Mouse (Mus musculus) heart, postnatal 14 days (tissue): Measurements from ENCODE around the gene Olfr166. TPM values are rescaled to one million over a fixed set of nuclear protein-coding genes. Genes with fewer than 3 reads are reported as not detected.
"Not testable (repeated sequence)": the region's sequence is repeated elsewhere in the genome, so short reads cannot be mapped to it uniquely, and the experiment has no call there.

Experiments used
- DNase-seq, 2 experiments: peaks; one replicate each; pipeline ENCODE4 v3.0.0; 2021 to 2022
- intact Hi-C: fragments of 180-260 bp; cut with DNase I; formaldehyde crosslinking; loops from one replicate; pipeline ENCODE4 v1.15.1; 2025
- long read RNA-seq, 2 experiments: library from polyadenylated mRNA; stranded (forward); transcript quantifications; one replicate each; pipeline ENCODE4 v2.0.0; 2021
- total RNA-seq, 2 experiments: library from RNA; stranded (reverse); gene quantifications; 2 replicates each; pipeline ENCODE4 v1.2.3; 2021

Gene Olfr166
- total RNA-seq, result not detected
- long read RNA-seq, experiment 1, result 0 reads
- long read RNA-seq, experiment 2, result 0 reads

DNA sequence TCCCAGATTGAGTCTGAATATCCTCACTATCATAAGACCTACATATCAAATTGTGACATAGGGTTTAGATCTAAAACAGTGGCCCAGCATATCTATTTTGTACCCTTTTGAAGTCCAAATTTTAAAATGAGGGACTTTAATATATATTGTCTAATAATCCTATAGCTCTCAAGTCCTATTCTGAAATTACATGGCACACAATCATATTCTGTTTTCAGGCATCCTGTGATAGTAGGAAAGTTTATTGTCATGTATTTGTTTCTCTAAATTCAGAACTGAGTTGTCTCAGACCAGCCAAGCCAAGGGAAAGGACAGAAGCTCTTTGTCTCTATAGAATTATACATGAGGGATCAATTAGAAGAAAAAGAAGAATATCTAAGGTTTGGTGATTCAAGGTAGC is at the start of gene Olfr166:
Olfr166 (plus strand) TSS at position 301 of the 400 bp plus-strand sequence.
- intact Hi-C loops, result no loop called here

DNA sequence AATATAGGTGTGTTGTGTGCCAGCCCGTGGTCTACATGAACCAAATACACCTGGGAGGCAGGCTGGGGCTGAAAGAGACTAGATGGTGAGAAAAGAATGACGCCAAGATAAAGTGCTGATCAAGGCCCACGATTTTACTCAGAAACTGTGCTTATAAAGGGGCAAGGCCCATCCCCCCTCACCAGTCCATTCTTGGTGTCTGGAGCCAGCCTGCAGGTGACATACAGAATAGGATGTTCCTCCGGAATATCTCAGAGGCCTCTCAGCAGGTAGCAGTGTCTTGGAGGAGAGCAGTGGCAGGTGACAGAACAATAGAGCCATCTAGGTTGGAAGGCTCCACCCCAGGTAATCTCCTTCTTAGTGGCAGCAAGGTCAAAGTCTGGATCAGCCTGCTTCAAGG is 24.8 kb upstream of the Olfr166 start:
- DNase-seq, intact Hi-C loops: not testable (repeated sequence)

More for the DNA sequence above, at the start of gene Olfr166:
- DNase-seq, result no peak

DNA sequence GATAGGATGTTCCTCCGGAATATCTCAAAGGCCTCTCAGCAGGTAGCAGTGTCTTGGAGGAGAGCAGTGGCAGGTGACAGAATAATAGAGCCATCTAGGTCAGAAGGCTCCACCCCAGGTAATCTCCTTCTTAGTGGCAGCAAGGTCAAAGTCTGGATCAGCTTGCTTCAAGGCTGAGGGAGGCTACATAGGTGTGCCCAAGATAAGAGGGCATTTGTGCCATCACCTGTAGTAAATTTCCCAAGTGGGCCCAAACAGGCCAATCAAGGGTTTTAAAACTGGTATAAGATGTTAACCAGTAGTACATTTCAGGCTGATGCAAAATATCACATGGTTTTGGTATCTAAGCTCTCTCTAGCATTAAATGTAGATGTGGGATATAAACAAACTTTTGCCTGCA is 19.1 kb upstream of the Olfr166 start:
- intact Hi-C loops, result no loop called here
- DNase-seq, result no peak

DNA sequence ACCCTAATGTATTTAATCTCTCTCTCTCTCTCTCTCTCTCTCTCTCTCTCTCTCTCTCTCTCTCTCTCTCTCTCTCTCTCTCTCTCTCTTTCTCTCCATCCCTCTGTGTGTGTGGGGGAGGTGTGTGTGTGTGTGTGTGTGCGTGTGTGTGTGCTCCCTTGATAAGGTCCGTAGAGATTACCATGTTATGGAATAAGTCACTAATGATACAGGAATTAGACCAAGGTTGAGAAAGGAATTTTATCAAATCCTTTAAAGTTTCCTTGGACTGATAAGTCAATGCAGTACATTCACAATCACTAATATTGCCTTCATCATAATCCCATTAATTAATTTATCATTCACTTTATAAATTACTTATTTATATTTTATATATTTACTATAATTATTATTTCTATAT is 38.7 kb downstream of the Olfr166 start, which contains the start of gene Olfr167:
Olfr167 (minus strand) TSS at position 101 of the 400 bp plus-strand sequence.
- intact Hi-C loops, result no loop called here

DNA sequence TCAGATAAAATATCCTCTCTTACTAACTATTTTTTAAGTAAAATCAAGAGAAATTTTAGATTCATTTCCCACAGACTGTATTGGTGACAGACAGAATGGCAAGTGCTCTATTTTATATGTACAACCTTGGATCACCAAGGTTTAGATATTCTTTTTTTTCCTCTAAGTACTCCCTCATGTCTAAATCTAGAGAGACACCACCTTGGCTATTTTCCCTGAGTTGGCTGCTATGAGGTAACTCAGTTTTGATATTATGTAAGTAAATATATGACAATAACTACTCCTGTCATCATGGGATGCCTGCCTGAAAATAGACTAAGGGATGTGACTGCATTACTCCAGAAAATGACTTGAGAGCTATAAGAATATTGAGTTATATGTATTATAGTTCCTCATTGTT is 52.0 kb downstream of the Olfr166 start, which contains the start of gene Olfr168:
Olfr168 (minus strand) TSS at position 101 of the 400 bp plus-strand sequence.
- intact Hi-C loops, result no loop called here
- DNase-seq, result no peak

More for the DNA sequence above, 38.7 kb downstream of the Olfr166 start, which contains the start of gene Olfr167:
- no peak for DNase-seq

Other genes starting within 250 kb of the Olfr166 start
- gene Olfr164, start 169.6 kb upstream of the Olfr166 start, total RNA-seq, result not detected
- gene Olfr165, start 60.6 kb upstream of the Olfr166 start, total RNA-seq, result not detected
- not detected for gene Olfr167, start 38.6 kb downstream of the Olfr166 start, total RNA-seq
- gene Olfr168, start 51.9 kb downstream of the Olfr166 start, total RNA-seq, result not detected
- not detected for gene Olfr169, start 88.1 kb downstream of the Olfr166 start, total RNA-seq
- not detected for gene Olfr170, start 128.2 kb downstream of the Olfr166 start, total RNA-seq
- not detected for gene Olfr171, start 146.2 kb downstream of the Olfr166 start, total RNA-seq
- under 1 TPM in 1 of 2 experiments, not detected in 1; 0.07 TPM for gene Lamp3, start 222.7 kb downstream of the Olfr166 start, total RNA-seq